Mouse (Mus musculus) heart, postnatal 36 days (tissue): ENCODE measurements around the gene Ednra. TPM values are rescaled to one million over a fixed set of nuclear protein-coding genes. Genes with fewer than 3 reads are reported as not detected.
"Not testable (repeated sequence)": the region's sequence is repeated elsewhere in the genome, so short reads cannot be mapped to it uniquely, and the experiment has no call there.

ENCODE experiments used
- DNase-seq, 2 experiments: peaks; one replicate each; pipeline ENCODE4 v3.0.0; 2021 to 2022
- intact Hi-C: fragments of 180-260 bp; cut with DNase I; formaldehyde crosslinking; loops from one replicate; pipeline ENCODE4 v1.15.1; 2025
- total RNA-seq, 2 experiments: library from RNA; stranded (reverse); gene quantifications; 2 replicates each; pipeline ENCODE4 v1.2.3; 2021

Gene Ednra
- total RNA-seq, 2 experiments from 2014 or later = 39.2 to 43.5 TPM

DNA sequence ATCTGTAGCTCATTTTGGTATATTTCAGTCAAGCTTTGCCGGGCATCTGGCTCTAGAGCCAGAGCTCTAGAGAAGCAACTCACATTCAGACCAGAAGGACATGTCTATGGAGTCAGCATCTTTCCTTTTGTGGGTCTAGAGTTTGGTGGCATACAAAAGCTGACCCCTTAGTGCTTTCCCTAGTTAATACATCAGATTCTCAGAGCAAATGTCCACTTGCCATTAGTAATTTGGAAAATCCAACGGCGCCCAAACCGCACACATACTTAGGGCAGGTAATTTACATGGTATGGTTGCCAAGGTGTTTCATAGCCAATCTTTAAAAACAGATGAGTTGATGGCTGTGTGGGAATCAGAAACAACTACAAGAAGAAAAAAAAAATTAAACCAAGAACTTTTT, 1.2 kb downstream of the Ednra start:
- intact Hi-C loops = loop anchor here (5.0 kb wide), 2 partner anchors 56 to 91 kb away; no protein-coding TSS in a partner anchor
- DNase-seq = no peak

GRCm38 (mm10) chr8:77718933-77719332, 5.3 kb downstream of the Ednra start:
- DNase-seq = no peak

DNA sequence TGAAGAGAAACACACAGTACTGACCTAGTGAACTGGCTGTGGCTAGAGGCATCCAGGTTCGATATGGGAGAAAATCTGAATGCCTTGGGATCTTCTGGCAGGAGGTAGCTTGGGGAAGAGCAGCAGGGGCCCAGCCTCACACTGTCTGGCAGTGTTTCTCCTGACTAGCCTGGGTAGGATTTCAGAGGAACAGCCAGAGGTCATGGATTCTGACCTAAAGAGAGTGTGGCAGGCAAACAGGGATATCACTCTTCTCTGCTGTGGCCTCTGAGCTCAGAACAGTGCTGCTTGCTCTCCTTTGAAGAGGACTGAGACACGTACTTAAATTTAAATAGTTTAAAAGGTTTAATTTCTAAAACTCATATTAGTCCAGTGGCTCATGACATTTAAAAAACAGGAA, 7.2 kb downstream of the Ednra start:
- intact Hi-C loops = no loop called here
- no peak for DNase-seq

More at GRCm38 (mm10) chr8:77718933-77719332, 5.3 kb downstream of the Ednra start:
- intact Hi-C loops = no loop called here

DNA sequence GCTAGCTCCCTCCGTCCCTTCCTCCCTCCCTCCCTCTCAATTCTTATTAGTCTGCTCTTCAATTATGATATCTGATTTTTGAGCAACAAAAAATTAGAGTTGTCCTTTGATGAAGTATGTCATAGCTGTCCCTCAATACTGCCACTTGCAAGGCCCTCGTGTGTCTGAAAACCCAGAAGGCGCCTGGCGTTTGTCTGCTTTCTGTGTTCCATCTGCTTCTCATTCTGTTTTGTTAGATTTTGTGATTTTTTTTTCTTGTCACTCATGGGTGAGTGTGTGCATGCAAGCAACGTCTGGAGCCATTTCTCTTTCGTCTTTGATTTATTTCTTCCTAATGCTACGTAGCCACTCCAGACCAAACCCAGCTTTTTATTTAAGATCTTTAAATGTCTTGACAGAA, 9.8 kb downstream of the Ednra start:
- no peak for DNase-seq
- intact Hi-C loops = no loop called here

DNA sequence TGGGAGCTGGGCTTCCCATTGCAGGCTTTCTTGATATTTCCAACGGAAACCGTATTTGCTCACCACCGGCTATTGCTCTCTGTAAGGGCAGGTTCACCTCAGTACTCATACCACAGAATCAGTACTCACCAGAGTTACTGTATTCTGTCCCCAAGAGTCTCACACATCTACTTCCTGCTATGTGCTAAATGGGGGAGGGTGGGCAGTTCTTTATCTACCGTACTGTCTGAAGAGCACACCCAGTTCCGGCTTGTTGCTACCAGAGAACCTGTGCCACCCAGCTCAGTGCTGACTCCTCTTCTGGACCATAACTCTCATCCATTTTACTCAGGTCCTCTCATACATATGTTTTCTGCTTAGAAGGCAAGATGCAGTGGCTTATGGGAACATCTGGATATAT, 10.6 kb downstream of the Ednra start:
- no peak for DNase-seq

DNA sequence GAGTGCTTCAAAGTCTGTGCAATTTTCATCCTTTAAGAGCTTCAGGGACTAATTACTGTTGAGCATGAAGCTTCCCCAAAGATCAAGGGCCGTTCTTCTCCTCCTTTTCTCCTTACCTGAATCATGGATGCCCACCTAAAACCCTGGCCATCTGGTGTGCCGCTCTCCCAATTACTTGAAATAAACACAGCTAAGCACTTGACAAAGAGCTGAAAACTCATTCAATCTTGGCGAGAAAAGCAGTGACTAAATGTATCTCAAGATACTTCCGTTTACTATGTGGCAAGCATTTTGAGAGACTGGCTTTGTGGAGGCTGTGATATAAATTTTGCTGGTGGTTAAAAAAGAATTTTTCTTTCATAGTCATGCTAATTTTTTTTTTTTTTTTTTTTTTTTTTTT, 19.5 kb downstream of the Ednra start:
- intact Hi-C loops = no loop called here
- no peak for DNase-seq

More for the DNA sequence above, 10.6 kb downstream of the Ednra start:
- intact Hi-C loops = no loop called here

- no peak for DNase-seq
- intact Hi-C loops = no loop called here
Observed at GRCm38 (mm10) chr8:77698028-77698427, 26.2 kb downstream of the Ednra start.

GRCm38 (mm10) chr8:77696182-77696581, 28.1 kb downstream of the Ednra start:
- no peak for DNase-seq
- intact Hi-C loops = no loop called here

GRCm38 (mm10) chr8:77695486-77696058, 28.7 kb downstream of the Ednra start:
- DNase-seq = no peak
- intact Hi-C loops = no loop called here

DNA sequence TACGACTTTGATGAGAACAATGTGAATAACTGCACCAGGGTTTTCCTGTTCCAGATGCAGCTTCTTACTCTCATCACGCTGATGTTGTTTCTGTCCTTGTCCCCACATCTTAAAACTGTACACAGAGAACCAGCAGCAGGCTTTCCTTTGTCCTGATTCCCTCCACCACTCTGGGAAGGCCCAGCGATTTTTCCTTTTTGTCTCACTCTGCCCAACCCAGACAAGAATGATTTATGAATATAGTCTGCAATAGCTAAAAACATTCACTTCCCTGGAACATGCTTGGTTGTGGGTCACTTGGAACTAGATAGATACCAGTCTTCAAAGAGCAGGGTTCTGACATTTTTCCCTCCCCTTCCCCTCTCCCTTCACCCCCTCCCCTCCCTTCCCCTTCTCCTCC, 29.2 kb downstream of the Ednra start:
- intact Hi-C loops = no loop called here
- DNase-seq = no peak

GRCm38 (mm10) chr8:77694588-77694987, 29.7 kb downstream of the Ednra start:
- no peak for DNase-seq
- intact Hi-C loops = no loop called here

DNA sequence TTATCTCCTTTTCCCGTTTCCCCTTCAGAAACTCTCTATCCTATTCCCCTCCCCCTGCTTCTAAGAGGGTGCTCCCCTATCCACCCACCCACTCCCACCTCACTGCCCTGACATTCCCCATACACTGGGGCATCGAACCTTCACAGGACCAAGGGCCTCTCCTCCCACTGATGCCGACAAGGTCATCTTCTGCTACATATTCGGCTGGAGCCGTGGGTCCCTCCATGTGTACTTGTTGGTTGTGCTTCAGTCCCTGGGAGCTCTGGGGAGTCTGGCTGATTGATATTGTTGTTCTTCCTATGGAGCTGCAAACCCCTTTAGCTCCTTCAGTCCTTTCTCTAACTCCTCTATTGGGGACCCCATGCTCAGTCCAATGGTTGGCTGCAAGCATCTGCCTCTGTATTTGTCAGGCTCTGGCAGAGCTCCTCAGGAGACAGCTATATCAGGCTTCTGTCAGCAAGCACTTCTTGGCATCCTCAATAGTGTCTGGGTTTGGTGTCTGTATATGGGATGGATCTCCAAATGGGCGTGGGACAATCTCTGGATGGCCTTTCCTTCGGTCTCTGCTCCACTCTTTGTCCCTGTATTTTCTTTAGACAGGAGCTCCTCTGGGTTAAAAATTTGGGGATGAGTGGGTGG, 34.7 kb downstream of the Ednra start:
- intact Hi-C loops, DNase-seq: not testable (repeated sequence)

GRCm38 (mm10) chr8:77688978-77689377, 35.3 kb downstream of the Ednra start:
- intact Hi-C loops = no loop called here
- DNase-seq = no peak

DNA sequence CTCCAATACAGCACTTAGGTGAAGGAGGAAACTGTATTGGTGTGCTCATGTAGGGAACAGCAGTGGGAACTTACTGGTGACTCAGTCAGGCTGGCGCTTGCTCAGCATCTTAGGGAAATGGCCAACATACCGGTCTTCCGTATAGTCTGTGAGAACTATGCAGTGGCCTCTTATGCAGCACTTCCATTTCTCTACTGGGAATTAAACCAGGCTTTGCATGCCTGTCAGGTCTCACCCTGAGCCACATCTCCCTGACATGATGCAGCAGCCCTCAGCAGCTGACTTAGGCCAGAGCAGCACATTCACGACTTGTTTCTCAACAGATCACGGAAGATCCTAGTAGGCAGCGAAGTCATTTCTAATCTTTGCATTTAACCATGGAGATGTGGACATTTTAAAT, 39.9 kb downstream of the Ednra start:
- no peak for DNase-seq
- intact Hi-C loops = no loop called here

DNA sequence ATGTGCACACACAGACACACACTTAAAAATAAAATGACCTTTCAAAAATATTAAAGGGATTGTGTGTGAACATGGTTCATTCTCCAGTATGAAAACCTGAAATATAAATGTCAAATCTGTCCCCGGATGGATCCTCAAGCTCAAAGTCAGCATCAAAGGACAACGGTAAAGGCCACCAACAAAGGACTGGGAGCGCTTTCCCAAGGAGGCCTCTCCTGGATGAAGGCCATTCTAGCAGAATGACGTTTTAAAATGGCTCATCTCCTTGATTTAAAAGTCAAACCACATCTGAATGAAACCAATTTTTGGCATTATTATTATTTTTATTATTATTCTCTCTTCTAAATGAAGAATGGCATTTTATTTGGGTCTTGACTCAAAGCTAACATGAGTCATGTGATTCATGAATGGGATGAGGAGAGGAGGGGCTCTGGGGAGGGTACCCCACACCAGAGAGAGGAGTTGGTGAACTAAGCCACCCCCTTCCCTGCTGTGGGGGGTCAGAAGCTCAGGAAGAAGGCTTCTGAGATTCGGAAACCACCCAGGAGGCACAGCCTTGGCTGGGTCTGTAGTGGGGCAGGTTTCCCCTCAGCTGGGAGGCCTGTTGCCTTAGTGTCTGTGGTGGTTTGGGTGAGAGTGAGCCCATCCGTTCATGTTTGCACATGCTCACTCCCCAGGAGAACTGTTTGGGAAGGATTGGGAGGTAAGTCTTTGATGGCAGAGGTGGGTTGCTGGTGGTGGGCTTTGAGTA, 40.7 kb downstream of the Ednra start:
- no peak for DNase-seq

GRCm38 (mm10) chr8:77682008-77682934, 42.0 kb downstream of the Ednra start:
- DNase-seq = no peak
- intact Hi-C loops = no loop called here

More for the DNA sequence above, 40.7 kb downstream of the Ednra start:
- intact Hi-C loops = no loop called here

- DNase-seq = no peak
- intact Hi-C loops = no loop called here
Observed at GRCm38 (mm10) chr8:77672036-77672435, 52.2 kb downstream of the Ednra start.

DNA sequence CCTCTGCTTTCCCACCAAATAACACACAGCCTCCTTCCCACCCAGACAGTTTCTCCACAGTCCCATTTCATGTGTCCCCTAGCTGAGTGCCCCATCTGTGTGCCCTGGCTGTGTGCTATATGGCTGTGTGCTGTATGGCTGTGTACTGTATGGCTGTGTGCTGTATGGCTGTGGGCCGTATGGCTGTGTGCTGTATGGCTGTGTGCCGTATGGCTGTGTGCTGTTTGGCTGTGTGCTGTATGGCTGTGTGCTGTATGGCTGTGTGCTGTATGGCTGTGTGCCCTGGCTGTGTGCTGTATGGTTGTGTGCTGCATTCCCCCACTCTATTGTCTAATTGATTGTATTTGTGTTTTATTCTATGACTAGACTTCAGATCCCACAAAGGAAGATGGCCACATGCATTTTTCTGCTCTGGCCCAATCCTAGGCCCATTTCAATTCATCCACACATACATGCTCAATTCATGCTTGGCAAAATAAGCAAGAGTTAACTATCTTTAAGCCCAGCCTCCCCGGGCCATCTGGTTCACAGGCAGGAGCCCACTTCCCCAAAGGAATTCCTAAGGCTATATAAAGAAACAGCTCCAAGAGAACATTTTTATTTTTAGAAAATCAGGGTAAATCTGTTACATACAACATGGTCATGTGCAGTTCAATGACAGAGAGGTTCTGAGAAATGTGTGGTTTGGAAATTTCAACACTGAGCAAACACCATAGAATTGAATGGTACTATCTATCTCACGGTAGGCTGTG, 53.5 kb downstream of the Ednra start:
- DNase-seq = no peak
- intact Hi-C loops = no loop called here

- no peak for DNase-seq
- intact Hi-C loops = loop anchor here (5.0 kb wide), 1 partner anchor 54 kb away; the partner anchor contains the start of gene Ednra
Observed at GRCm38 (mm10) chr8:77667916-77668315, 56.3 kb downstream of the Ednra start.

DNA sequence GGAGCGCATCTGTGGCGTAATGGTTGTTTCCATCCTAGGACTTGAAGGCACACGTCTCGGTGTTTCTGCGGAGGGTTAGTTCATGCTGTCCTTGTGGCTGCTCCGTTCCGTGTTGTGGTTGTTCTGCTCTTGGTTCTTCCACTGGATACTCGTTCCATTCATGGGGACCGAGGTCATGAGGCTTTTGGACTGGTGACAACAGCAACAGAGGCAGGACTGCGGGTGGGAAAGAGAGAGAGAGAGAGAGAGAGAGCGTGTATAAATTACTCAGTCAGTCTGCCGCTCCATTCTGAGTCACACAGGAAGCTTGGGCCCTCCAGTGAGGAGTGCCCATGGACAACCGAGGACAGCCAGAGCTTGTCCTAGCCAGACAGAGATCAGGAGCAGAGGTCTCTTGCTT, 59.4 kb downstream of the Ednra start:
- intact Hi-C loops = loop anchor here (5.0 kb wide), 1 partner anchor 57 kb away; the partner anchor contains the start of gene Ednra
- DNase-seq = no peak
